Mouse (Mus musculus) G1E-ER4 (cell line): ENCODE measurements around the gene Crat. TPM values are rescaled to one million over a fixed set of nuclear protein-coding genes. Genes with fewer than 3 reads are reported as not detected.

Experiments used
- GATA1 ChIP-seq: IDR thresholded peaks from one replicate; pipeline ENCODE4 v1.8.0; 2012; ENCODE audit warnings: low read length, inconsistent platforms
- polyA plus RNA-seq: library from polyadenylated mRNA; stranded (reverse); fragments of >175 nt; gene quantifications from 2 replicates; pipeline ENCODE4 v1.2.3, GENCODE M21; 2012

The Crat gene
- polyA plus RNA-seq, 1 experiment = 40.4 TPM

DNA sequence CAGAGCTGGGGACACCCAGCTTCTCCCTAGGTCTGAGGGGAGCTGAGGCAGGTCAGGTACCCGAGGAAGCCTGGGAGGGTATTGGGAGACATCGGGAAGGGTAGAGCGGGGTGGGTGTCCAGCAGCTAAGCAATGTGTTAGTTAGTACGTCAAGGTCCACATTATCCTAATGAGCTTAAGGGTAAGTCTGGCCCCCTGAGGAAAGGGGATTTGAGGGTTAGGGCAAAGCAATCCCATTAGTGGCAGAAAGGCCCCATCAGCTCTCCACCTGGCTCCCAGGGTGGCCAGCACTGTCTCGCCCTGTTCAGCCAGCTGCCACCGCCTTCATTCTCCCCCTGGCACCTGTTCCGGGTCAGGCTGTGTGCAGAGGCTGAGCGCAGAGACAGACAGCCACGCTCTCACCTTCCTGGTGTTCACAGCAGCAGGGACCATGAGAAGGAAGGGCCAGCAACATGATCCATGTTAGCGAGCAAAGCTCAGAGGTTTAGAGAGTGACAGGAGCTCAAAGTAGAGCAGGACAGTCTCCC is 17.6 kb downstream of the Crat start:
- TF ChIP-seq GATA1 = no peak

DNA sequence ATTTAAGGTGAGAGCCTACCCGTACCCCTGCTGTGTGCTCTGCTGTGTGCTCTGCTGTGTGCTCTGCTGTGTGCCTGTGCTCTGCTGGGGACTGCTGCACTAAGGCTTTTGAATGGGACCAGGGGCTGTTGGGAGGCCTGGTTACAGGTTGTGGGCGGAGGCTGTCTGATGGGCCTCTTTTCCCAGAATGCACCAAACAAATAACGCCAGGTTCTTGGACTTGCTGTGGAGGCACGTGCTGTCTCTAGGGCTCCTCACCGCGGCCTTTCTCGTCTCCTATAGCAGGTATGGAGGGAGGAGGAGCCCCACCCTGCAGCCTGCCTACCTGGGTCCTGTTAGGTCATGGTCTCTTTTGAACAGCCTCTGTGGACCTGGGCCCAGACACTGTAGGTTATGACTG is 19.4 kb downstream of the Crat start:
- no peak for TF ChIP-seq GATA1

DNA sequence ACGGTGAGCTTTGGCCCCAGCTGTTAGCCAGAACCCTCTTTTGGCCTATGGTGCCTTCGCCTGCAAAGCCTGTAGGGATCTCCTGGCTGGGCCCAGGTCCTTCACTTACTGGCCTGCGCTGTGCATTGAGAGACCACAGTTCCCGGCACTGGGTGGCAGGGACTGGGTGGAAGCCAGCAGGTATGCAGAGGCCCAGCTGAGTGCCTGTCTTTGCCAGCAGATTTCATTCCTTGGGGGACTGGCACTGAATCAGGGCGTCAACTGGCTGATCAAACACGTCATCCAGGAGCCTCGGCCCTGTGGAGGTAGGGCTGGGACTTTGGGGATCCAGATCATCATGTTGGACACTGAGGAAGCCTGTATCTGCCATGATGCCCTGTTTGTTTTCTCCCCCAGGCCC is 19.9 kb downstream of the Crat start:
- TF ChIP-seq GATA1 = no peak

DNA sequence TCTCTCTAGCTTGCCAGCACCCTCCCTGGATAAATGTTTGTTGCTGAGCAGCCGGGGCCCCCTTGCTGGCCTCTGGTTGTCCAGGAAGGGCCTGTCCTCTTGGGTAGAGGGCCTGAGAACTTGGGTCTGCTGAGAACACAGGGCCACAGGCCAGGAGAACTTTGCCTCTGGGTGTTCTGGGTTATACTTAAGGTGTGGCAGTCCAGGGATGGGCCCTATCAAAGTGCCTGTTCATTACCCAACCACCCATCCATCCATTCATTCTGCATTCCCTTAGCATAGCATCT is 22.3 kb downstream of the Crat start:
- no peak for TF ChIP-seq GATA1

GRCm38 (mm10) chr2:30392577-30393369 is 22.8 kb downstream of the Crat start:
- no peak for TF ChIP-seq GATA1

- TF ChIP-seq GATA1 = no peak
These were observed 23.5 kb downstream of the Crat start, which contains the start of gene Dolpp1 for GRCm38 (mm10) chr2:30392114-30392576. Dolpp1 (plus strand) TSS chr2:30392254.

- no peak for TF ChIP-seq GATA1
These were observed 26.6 kb downstream of the Crat start for GRCm38 (mm10) chr2:30389000-30389399.

DNA sequence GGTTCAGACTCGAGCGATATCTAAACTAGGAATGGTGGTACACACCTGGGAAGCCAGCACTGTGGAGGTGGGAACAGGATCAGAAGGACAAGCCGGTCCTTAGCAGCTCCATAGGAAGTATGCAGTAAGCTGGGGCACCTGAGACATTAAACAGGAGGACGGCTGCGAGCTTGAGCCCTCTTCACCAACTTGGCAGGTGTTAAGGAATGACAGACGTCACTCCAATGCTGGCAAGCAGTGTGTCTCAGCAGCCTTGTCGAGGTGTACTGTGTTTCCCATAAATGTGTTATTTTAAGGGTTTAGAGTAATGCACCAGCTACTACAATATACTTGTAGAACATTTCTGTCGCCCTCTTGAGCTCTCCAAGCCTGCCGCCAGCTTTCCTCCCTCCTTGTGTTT is 28.7 kb downstream of the Crat start:
- TF ChIP-seq GATA1 = no peak

- TF ChIP-seq GATA1 = no peak
These were observed 30.0 kb downstream of the Crat start for GRCm38 (mm10) chr2:30385591-30385990.

GRCm38 (mm10) chr2:30384814-30385213 is 30.8 kb downstream of the Crat start:
- no peak for TF ChIP-seq GATA1

GRCm38 (mm10) chr2:30381377-30381725 is 34.3 kb downstream of the Crat start:
- no peak for TF ChIP-seq GATA1

DNA sequence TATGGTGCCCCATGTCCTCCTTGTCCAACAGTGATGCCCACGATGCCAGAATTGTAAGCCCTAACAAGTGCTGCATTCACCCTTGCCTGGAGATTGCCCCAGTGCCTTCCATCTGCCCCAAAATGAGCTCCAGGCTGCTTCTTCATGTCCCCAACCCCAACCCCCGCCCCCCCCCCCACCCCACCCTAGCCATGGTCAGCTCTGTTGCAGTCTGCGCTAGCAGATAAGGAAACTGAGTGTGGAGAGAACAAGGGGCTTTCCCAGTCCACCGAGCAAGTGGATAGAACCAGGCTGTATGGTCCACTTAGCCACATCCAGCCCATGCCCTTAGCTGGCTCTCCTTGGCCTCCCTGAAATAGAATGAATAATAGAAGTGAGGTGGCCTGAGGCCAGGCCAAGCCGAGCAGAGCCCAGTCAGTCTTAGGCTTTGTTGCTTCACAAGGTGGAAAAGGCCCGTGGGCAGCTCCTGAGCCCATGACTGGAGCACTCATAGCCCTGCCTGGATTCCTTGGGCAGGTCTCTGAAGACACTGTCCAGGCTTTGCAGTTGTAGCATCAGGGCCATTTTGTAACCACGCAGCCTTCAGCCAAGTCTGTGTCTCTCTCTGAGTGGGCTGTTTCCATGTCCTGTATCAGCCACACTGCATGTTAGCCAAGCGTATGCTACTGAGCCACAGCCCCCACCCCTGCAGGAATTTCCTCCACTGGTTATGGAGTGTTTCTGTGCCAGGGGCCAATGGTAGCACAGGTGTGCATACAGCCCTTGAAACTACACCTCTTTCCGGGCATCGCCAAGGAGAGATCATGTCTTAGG is 34.8 kb downstream of the Crat start:
- TF ChIP-seq GATA1 = no peak

GRCm38 (mm10) chr2:30379307-30379706 is 36.3 kb downstream of the Crat start:
- no peak for TF ChIP-seq GATA1

- TF ChIP-seq GATA1 = no peak
These were observed 37.9 kb downstream of the Crat start for GRCm38 (mm10) chr2:30377721-30378120.

DNA sequence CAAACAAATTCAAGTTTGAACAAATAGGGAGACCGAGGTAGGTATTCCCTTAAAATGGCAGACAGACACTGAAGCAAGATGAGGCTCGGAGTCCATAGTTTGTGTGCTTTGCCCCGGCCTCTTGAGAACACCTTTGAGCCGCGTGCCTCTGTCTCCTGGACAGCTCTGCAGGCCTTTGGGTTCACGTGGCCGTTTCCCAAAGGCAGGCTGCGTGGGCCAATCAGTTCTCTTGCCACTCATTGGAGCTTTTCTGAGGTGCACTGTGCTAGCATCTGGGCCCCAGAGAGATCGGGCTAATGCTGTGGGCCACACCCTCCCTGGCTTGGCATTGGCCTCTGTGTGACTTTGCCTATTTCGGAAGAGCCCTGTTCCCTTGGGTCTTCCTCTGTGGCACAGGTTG is 39.7 kb downstream of the Crat start:
- TF ChIP-seq GATA1 = no peak

DNA sequence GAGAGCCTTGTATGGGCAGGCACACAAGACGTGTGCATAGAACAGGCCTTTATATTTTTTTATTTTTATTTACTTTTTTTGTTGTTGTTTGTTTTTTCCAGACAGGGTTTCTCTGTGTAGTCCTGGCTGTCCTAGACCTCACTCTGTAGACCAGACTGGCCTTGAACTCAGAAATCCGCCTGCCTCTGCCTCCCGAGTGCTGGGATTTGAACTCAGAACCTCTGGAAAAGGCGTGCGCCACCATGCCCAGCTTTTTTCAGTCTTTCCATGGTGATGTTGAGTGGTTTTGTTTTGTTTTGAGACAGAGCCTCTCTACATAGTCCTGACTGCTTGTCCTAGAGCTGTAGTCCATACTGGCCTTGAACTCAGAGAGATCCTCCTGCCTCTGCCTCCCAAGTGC is 42.9 kb downstream of the Crat start:
- no peak for TF ChIP-seq GATA1

- no peak for TF ChIP-seq GATA1
These were observed 44.1 kb downstream of the Crat start for GRCm38 (mm10) chr2:30371544-30371943.
